Mouse (Mus musculus): ENCODE measurements around the gene Npm1.

DNA sequence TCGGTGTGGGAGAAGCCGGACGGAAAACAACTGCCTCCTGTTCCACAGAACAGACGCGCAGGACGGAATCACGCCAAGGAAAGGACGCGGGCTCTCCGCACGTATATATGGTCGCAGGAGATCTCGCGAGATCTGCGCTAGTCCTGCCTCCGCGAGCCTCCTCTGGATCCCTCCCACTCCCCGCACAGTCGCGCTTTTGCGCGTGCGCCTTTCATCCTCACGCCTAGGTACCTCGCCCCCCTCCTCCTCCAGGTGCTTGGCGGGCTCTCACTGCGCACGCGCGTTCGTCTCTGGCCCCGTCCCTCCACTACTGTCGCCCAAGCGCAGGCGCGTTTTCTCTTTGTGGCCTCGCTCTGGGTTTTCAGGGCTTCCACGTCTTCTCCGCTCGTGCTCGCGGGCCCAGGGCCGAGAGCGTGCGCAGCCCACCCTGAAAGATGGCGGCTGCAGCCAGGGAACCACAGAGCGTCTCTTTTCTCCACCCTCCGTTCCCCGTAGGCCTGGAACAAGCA lies at the start of gene Npm1:
- TF ChIP-seq MAFK (IDR thresholded peaks at IDR 0.05; ENCODE audit: insufficient read depth, low read depth, low read length) (no peak), ZC3H11A (IDR thresholded peaks at IDR 0.05; ENCODE audit: borderline replicate concordance, low read depth, low read length) (no peak), ZNF384 (IDR thresholded peaks at IDR 0.05; ENCODE audit: low read depth, low read length) (no peak)

Measured in ES-E14 (cell line).